Mouse (Mus musculus) embryonic facial prominence, embryonic 15.5 days (tissue): ENCODE data around the gene Gpbar1. TPM values are rescaled to one million over a fixed set of nuclear protein-coding genes. Genes with fewer than 3 reads are reported as not detected.

Experiments
- polyA plus RNA-seq: library from polyadenylated mRNA; unstranded; fragments of >200 nt; fragmentation: Nextera tagmentation; extraction: Ambion mirVana; gene quantifications from 2 replicates; pipeline ENCODE4 v1.2.1, GENCODE M21; 2015

Gene Gpbar1
- polyA plus RNA-seq, 1 experiment from 2014 or later, result not detected

Other genes starting within 250 kb of the Gpbar1 start
- gene Tns1, start 154.1 kb upstream of the Gpbar1 start, polyA plus RNA-seq, result 49.3 and 53.7 TPM in 2 replicates
- gene Rufy4, start 153.0 kb upstream of the Gpbar1 start, polyA plus RNA-seq, result 0.72 and 0.85 TPM in 2 replicates
- 0.37 TPM in 2 replicates for gene Cxcr2, start 124.6 kb upstream of the Gpbar1 start, polyA plus RNA-seq
- gene Cxcr1, start 83.9 kb upstream of the Gpbar1 start, polyA plus RNA-seq, result not detected in 2 replicates
- gene Arpc2, start 42.5 kb upstream of the Gpbar1 start, polyA plus RNA-seq, result 401 and 415 TPM in 2 replicates
- 247 and 256 TPM in 2 replicates for gene Aamp, start 6.2 kb downstream of the Gpbar1 start, polyA plus RNA-seq
- 120 and 130 TPM in 2 replicates for gene Pnkd, start 6.4 kb downstream of the Gpbar1 start, polyA plus RNA-seq
- 56.6 and 63.9 TPM in 2 replicates for gene Tmbim1, start 27.1 kb downstream of the Gpbar1 start, polyA plus RNA-seq
- 2.5 and 2.8 TPM in 2 replicates for gene Catip, start 83.6 kb downstream of the Gpbar1 start, polyA plus RNA-seq
- 3.7 and 4.7 TPM in 2 replicates for gene Slc11a1, start 96.6 kb downstream of the Gpbar1 start, polyA plus RNA-seq
- 86.6 and 89.3 TPM in 2 replicates for gene Ctdsp1, start 113.0 kb downstream of the Gpbar1 start, polyA plus RNA-seq
- gene Vil1, start 130.8 kb downstream of the Gpbar1 start, polyA plus RNA-seq, result 0.08 and 0.16 TPM in 2 replicates
- 55.7 and 59.7 TPM in 2 replicates for gene Cnot9, start 227.5 kb downstream of the Gpbar1 start, polyA plus RNA-seq